ENCODE assay signal across 8 mouse cellular contexts in genomic region chr19:38253796-38254195, GRCm38 (mm10). TPM values are rescaled to one million over a fixed set of nuclear protein-coding genes. Genes with fewer than 3 reads are reported as not detected.
DNase-seq lines count a peak whose midpoint lies in the region; ATAC-seq lines count a peak whose summit lies in the region.

No protein-coding gene starts in this region.

- no peak for ATAC-seq in megakaryocyte, adult 5-6 weeks (ENCODE audit: poor library complexity, severe bottlenecking)

- intact Hi-C loops in gastrocnemius, postnatal 14 days (cut with DNase I; ENCODE audit: low total_unique reads): loop anchor here (5.0 to 10.0 kb wide), 2 partner anchors 71 to 99 kb away; no protein-coding TSS in a partner anchor

- peak; percentile 35 for DNase-seq in gastrocnemius, adult 18-20 months (ENCODE audit: low spot score)
- DNase-seq in gastrocnemius, postnatal 4 days (ENCODE audit: low spot score in 2 of 2): no peak
- peak; percentile 63 for DNase-seq in right cerebral cortex, adult 18-20 months
- DNase-seq in right cerebral cortex, postnatal 36 days (ENCODE audit: low spot score in 2 of 2): no peak
- DNase-seq in c-Kit-positive CD71-positive TER-119-positive erythroid progenitor cells, embryonic 14.5 days (ENCODE audit: low spot score): peak; percentile 3
- DNase-seq in gastrocnemius, postnatal 14 days: peak; percentile 26
- peak; percentile 72 for DNase-seq in naive thymus-derived CD4-positive, alpha-beta T cell, adult 2 months (ENCODE audit: low read depth)

RNA-seq across cellular contexts. Expression of gene Lgi1, which starts 10.5 kb away (rescaled TPM):
- 1 to 10 TPM; 4.3 to 6.8 TPM for total RNA-seq in gastrocnemius, adult 18-20 months (2021)
- total RNA-seq in gastrocnemius, postnatal 4 days (2021): 1 to 10 TPM; 3.3 to 3.8 TPM
- total RNA-seq in gastrocnemius, postnatal 14 days (2021): 1 to 10 TPM; 2.0 to 2.6 TPM
- total RNA-seq in megakaryocyte, adult 5-6 weeks (2015): not detected in 2 replicates
- total RNA-seq in megakaryocyte, adult 5-6 weeks (2017): not detected in 2 replicates

RNA-seq across cellular contexts. Expression of gene Fra10ac1, which starts 29.8 kb away (rescaled TPM):
- 10 to 100 TPM; 11.6 to 12.1 TPM for total RNA-seq in gastrocnemius, adult 18-20 months (2021)
- total RNA-seq in gastrocnemius, postnatal 4 days (2021): 10 to 100 TPM; 11.3 to 13.2 TPM
- total RNA-seq in gastrocnemius, postnatal 14 days (2021): 10 to 100 TPM in 1 of 2 experiments, 1 to 10 TPM in 1; 8.1 to 10.8 TPM
- total RNA-seq in megakaryocyte, adult 5-6 weeks (2015): 15.6 and 17.9 TPM in 2 replicates
- total RNA-seq in megakaryocyte, adult 5-6 weeks (2017): 16.4 and 17.6 TPM in 2 replicates

Comparison
In these comparisons a context has a peak if more than half of its experiments do, and no peak if none do; other contexts are left out.
1. DNase-seq: peak in gastrocnemius, adult 18-20 months (single experiment), right cerebral cortex, adult 18-20 months (single experiment), c-Kit-positive CD71-positive TER-119-positive erythroid progenitor cells, embryonic 14.5 days (single experiment), gastrocnemius, postnatal 14 days (single experiment) and naive thymus-derived CD4-positive, alpha-beta T cell, adult 2 months (single experiment); none in gastrocnemius, postnatal 4 days (0 of 2) and right cerebral cortex, postnatal 36 days (0 of 2).